Mouse (Mus musculus): Measurements from ENCODE around the gene Trip12.

The Trip12 gene

GRCm38 (mm10) chr1:84795335-84795734 is 45.0 kb downstream of the Trip12 start:
- no peak for DNase-seq (ENCODE audit: low spot score in 2 of 2)

- DNase-seq (ENCODE audit: low spot score in 2 of 2): no peak
These were observed 48.9 kb downstream of the Trip12 start for GRCm38 (mm10) chr1:84791393-84791792.

- DNase-seq (ENCODE audit: low spot score in 2 of 2): no peak
These were observed 59.7 kb downstream of the Trip12 start for GRCm38 (mm10) chr1:84780630-84781029.

GRCm38 (mm10) chr1:84777455-84777854 is 62.9 kb downstream of the Trip12 start:
- DNase-seq (ENCODE audit: low spot score in 2 of 2): no peak

GRCm38 (mm10) chr1:84758843-84759242 is 81.5 kb downstream of the Trip12 start:
- no peak for DNase-seq (ENCODE audit: low spot score in 2 of 2)

GRCm38 (mm10) chr1:84742156-84742555 is 98.2 kb downstream of the Trip12 start:
- no peak for DNase-seq (ENCODE audit: low spot score in 2 of 2)

- no peak for DNase-seq (ENCODE audit: low spot score in 2 of 2)
These were observed 100.2 kb downstream of the Trip12 start for GRCm38 (mm10) chr1:84740080-84740479.

- DNase-seq (ENCODE audit: low spot score in 2 of 2): no peak
These were observed 103.2 kb downstream of the Trip12 start for GRCm38 (mm10) chr1:84737097-84737496.

GRCm38 (mm10) chr1:84733799-84734198 is 106.5 kb downstream of the Trip12 start:
- DNase-seq (ENCODE audit: low spot score in 2 of 2): no peak

- DNase-seq (ENCODE audit: low spot score in 2 of 2): no peak
These were observed 108.6 kb downstream of the Trip12 start for GRCm38 (mm10) chr1:84731763-84732162.

- DNase-seq (ENCODE audit: low spot score in 2 of 2): no peak
These were observed 117.5 kb downstream of the Trip12 start for GRCm38 (mm10) chr1:84722841-84723240.

- DNase-seq (ENCODE audit: low spot score in 2 of 2): no peak
These were observed 117.9 kb downstream of the Trip12 start for GRCm38 (mm10) chr1:84722371-84722770.

GRCm38 (mm10) chr1:84721942-84722341 is 118.4 kb downstream of the Trip12 start:
- DNase-seq (ENCODE audit: low spot score in 2 of 2): no peak

GRCm38 (mm10) chr1:84709810-84710785 is 130.2 kb downstream of the Trip12 start:
- peak; percentile 42 for DNase-seq (ENCODE audit: low spot score in 2 of 2)

GRCm38 (mm10) chr1:84709406-84709805 is 130.9 kb downstream of the Trip12 start:
- no peak for DNase-seq (ENCODE audit: low spot score in 2 of 2)

- no peak for DNase-seq (ENCODE audit: low spot score in 2 of 2)
These were observed 140.1 kb downstream of the Trip12 start for GRCm38 (mm10) chr1:84700254-84700653.

GRCm38 (mm10) chr1:84697136-84697535 is 143.2 kb downstream of the Trip12 start:
- peak; percentile 77 to 80 for DNase-seq (ENCODE audit: low spot score in 2 of 2)

GRCm38 (mm10) chr1:84695517-84696411 is 144.6 kb downstream of the Trip12 start, which contains the start of gene Dner:
Dner (minus strand) TSS chr1:84696221.
- peak; percentile 58 to 60 for DNase-seq (ENCODE audit: low spot score in 2 of 2)

- peak; percentile 32 to 33 for DNase-seq (ENCODE audit: low spot score in 2 of 2)
These were observed 145.4 kb downstream of the Trip12 start for GRCm38 (mm10) chr1:84694688-84695474.

GRCm38 (mm10) chr1:84677910-84678309 is 162.4 kb downstream of the Trip12 start:
- no peak for DNase-seq (ENCODE audit: low spot score in 2 of 2)
